Mouse (Mus musculus) common myeloid progenitor, adult 5-6 weeks (primary cell): ENCODE measurements at regions not wholly inside any gene's neighbourhood (a gene's known extent, or its start where the extent isn't known, plus 50 kb on each side); places are given as distances from the start of the nearest gene placed in this dataset.

ENCODE experiments used
- ATAC-seq: replicated peaks from 2 replicates; pipeline ENCODE4 v1.8.0; 2016; ENCODE audit warnings: low read depth, mild to moderate bottlenecking, moderate TSS enrichment, inconsistent platforms; ENCODE audit not compliant: poor library complexity, severe bottlenecking

GRCm38 (mm10) chr13:111201532-111201931, 53.3 kb upstream of the Actbl2 start:
- no peak for ATAC-seq

DNA sequence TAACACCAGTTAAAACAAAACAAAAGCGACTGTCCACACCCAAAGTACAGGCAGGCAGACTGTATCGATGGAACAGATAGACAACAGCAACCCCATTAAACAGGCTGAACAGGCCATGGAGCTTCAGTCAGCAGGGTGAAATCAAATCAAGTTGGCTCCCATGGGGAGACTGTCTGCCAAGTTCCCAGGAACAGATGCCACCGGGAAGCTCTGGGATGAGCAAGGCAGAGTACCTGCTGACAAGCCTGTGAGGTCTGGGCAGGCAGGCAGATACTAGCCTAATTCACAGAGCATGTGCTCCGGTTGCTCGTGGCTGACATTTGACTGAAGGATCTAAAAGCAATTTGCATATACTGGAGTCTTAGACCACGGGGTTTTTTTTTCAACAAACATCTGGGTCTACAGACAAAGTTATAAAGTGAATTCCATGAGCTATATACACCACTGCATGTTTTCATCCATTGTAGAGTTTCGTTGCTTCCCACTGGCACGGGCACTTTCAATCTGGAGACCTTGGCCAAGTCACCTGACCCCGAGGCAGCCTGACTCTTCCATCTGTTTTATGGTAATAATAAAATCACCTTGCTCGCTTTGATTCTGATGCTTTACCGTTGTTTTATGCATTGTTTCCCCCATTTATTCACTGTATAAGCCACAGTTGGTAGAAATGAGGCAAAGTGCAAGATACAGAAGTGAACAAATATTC, 50.1 kb upstream of the Actbl2 start:
- no peak for ATAC-seq
